Mouse (Mus musculus): ENCODE results near the gene C87436. TPM values are rescaled to one million over a fixed set of nuclear protein-coding genes. Genes with fewer than 3 reads are reported as not detected.

Gene C87436
- polyA plus RNA-seq, 1 experiment from 2014 or later: 15.1 TPM

- H3K27ac ChIP-seq: peak overlapping the region; percentile 81
- ATAC-seq (replicated peaks; ENCODE audit: insufficient number of reproducible peaks, insufficient read depth, low FRiP score, low read depth): no peak
- 19% methylated on average over 13 of the region's 13 CpGs for WGBS
- H3K4me2 ChIP-seq: peak overlapping the region; percentile 61
- H3K4me3 ChIP-seq: peak overlapping the region; percentile 41
- H3K27me3 ChIP-seq: no peaks in the 10 kb centered on the region
- peak overlapping the region; percentile 42 for H3K9ac ChIP-seq
- H3K4me1 ChIP-seq (replicated peaks): peaks cover 31% of the 10 kb centered on the region
- no peaks in the 10 kb centered on the region for H3K36me3 ChIP-seq
- H3K9me3 ChIP-seq (replicated peaks): no peaks in the 10 kb centered on the region
Observed at GRCm38 (mm10) chr6:86497071-86497815, 59.1 kb downstream of the C87436 start.

DNA sequence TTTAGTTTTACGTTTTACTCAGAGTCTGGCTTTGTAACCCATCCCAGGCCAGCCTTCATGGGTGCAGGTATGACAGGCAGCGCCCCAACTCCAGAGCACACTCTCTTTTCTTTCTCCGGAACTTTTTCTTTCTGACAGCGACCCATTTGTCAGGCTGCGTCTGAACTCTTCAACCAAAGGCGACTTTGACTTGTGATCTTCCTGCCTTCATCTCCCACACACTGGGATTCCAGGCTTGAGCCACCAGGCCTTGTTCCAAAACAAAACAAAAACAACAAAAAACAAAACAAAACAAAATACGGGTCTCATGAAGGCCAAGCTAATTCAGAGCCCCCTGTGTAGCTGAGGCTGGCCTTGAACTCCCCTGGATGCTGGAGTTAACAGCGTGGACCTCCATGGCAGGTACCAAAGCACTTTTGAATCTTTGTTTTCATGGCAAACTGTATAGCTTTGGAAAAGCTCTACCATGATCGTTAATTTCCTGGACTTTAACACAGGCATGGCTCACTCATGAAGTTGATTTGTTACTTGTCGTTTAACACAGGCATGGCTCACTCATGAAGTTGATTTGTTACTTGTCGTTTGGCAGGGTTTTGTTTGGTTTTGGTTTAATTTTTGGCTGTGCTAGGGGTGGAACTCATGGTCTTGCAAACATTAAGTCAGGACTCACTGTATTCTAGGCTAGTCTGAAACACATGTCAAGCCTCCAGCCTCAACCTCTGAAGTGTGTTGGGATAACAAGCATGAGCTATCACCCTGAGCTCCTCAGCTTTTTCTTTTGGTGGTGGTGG is 60.0 kb downstream of the C87436 start:
- Histone ChIP-seq H3K27me3 (no peaks in the 10 kb centered on the region), H3K4me1 (replicated peaks) (peaks cover 31% of the 10 kb centered on the region), H3K36me3 (no peaks in the 10 kb centered on the region), H3K27ac (peak overlapping the region; percentile 81), H3K9ac (no peak overlapping the region; the same call in 1 of the 2 replicates), H3K4me3 (peak overlapping the region; percentile 41), H3K4me2 (peak overlapping the region; percentile 61), H3K9me3 (replicated peaks) (no peaks in the 10 kb centered on the region)
- ATAC-seq (replicated peaks; ENCODE audit: insufficient number of reproducible peaks, insufficient read depth, low FRiP score, low read depth): no peak
- 67% methylated on average over 11 of the region's 11 CpGs for WGBS

DNA sequence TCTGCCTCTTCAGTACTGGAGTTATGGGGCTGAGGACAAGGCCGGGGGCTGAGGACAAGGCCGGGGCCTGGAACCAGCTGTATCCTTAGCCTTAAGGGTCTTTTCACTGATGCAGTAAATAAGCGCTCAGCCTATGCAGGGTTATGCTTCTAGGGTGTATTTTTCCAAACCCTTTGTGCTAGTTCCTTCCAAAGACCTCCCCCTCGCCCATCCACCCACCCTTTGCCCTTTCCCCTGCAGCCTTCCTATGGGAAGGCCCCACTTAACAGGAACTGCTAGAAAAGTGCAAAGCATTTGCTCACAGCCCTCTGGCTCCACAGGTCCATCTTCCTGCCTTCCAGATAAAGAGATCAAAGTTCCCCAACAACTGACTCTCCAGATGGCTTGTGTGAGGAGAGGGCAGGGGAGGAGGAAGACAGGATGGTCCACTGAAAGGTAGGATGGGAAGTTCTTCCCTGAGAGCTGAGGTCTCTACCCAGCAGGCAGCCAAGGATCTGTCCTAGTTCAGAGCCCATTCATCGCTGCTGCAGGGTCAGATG is 61.5 kb downstream of the C87436 start:
- Histone ChIP-seq H3K27me3 (no peaks in the 10 kb centered on the region), H3K27ac (peak overlapping the region; percentile 51), H3K9me3 (replicated peaks) (no peaks in the 10 kb centered on the region), H3K36me3 (no peaks in the 10 kb centered on the region), H3K4me2 (no peak overlapping the region), H3K9ac (no peak overlapping the region), H3K4me1 (replicated peaks) (peaks cover 26% of the 10 kb centered on the region), H3K4me3 (no peak overlapping the region)
- ATAC-seq (replicated peaks; ENCODE audit: insufficient number of reproducible peaks, insufficient read depth, low FRiP score, low read depth): no peak
- 59% methylated on average over 5 of the region's 5 CpGs for WGBS

DNA sequence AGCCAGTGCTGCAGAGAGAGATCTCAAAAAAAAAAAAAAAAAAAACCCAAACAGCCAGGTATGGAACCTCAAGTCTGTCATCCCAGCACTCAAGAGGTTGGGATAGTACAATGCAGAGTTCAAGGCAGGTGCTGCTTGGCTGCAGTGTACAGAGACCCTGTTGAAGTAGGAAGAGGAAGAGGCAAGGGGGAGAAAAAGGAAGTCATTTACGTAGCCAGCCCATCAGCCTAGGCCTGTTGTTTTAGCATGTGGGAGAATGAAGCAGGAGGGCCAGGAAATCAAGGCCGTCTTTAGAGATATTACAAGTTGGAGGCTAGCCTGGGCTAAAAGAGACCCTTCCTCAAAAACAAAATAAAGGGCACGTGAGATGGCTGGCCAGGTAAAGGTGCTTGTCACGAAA is 65.3 kb downstream of the C87436 start:
- WGBS: 85% methylated on average over 4 of the region's 4 CpGs
- Histone ChIP-seq H3K4me3 (no peak overlapping the region), H3K4me2 (no peak overlapping the region), H3K36me3 (no peaks in the 10 kb centered on the region), H3K27me3 (no peaks in the 10 kb centered on the region), H3K27ac (no peak overlapping the region), H3K4me1 (replicated peaks) (peaks cover 2% of the 10 kb centered on the region; the same call in 1 of the 2 replicates), H3K9me3 (replicated peaks) (no peaks in the 10 kb centered on the region), H3K9ac (no peak overlapping the region)
- ATAC-seq (replicated peaks; ENCODE audit: insufficient number of reproducible peaks, insufficient read depth, low FRiP score, low read depth): no peak

DNA sequence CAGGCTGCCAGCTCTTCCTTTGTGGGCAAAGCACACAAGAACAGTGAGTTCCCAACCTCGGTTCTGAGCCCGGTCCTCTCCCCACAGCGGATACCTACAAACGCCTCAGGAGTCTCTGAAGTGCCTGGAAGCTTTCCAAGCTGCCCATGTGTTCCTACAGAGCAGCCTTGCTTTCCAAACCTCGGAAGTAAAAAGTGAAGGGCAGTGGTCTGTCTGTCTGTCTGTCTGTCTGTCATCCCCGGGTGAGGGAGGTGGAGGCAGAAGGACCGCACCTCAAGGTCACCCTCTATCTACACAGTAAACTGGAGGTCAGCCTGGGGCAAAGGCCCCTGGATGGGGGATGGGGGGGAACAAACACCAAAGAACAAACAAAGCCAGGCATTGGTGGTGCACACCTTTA is 67.5 kb downstream of the C87436 start:
- no peak for ATAC-seq (replicated peaks; ENCODE audit: insufficient number of reproducible peaks, insufficient read depth, low FRiP score, low read depth)

GRCm38 (mm10) chr6:86506309-86506708 is 68.1 kb downstream of the C87436 start:
- no peaks in the 10 kb centered on the region for H3K36me3 ChIP-seq
- H3K4me1 ChIP-seq (replicated peaks): peaks cover 2% of the 10 kb centered on the region; the same call in 1 of the 2 replicates
- no peak overlapping the region for H3K9ac ChIP-seq
- no peak overlapping the region for H3K4me2 ChIP-seq
- H3K9me3 ChIP-seq (replicated peaks): no peaks in the 10 kb centered on the region
- no peaks in the 10 kb centered on the region for H3K27me3 ChIP-seq
- no peak overlapping the region for H3K27ac ChIP-seq
- 70% methylated on average over 3 of the region's 3 CpGs for WGBS
- H3K4me3 ChIP-seq: no peak overlapping the region
- no peak for ATAC-seq (replicated peaks; ENCODE audit: insufficient number of reproducible peaks, insufficient read depth, low FRiP score, low read depth)

More for the DNA sequence above, 67.5 kb downstream of the C87436 start:
- H3K27ac ChIP-seq: no peak overlapping the region
- H3K4me1 ChIP-seq (replicated peaks): peaks cover 2% of the 10 kb centered on the region; the same call in 1 of the 2 replicates
- no peak overlapping the region for H3K4me3 ChIP-seq
- no peak overlapping the region for H3K9ac ChIP-seq
- no peaks in the 10 kb centered on the region for H3K36me3 ChIP-seq
- 39% methylated on average over 7 of the region's 7 CpGs for WGBS
- H3K9me3 ChIP-seq (replicated peaks): no peaks in the 10 kb centered on the region
- no peak overlapping the region for H3K4me2 ChIP-seq
- no peaks in the 10 kb centered on the region for H3K27me3 ChIP-seq

- no peak for ATAC-seq (replicated peaks; ENCODE audit: insufficient number of reproducible peaks, insufficient read depth, low FRiP score, low read depth)
- no peak overlapping the region for H3K4me2 ChIP-seq
- H3K36me3 ChIP-seq: no peaks in the 10 kb centered on the region
- no peaks in the 10 kb centered on the region for H3K27me3 ChIP-seq
- peaks cover 2% of the 10 kb centered on the region; the same call in 1 of the 2 replicates for H3K4me1 ChIP-seq (replicated peaks)
- no peaks in the 10 kb centered on the region for H3K9me3 ChIP-seq (replicated peaks)
- no peak overlapping the region for H3K9ac ChIP-seq
- no peak overlapping the region for H3K4me3 ChIP-seq
- no peak overlapping the region for H3K27ac ChIP-seq
Observed at GRCm38 (mm10) chr6:86507116-86507515, 68.9 kb downstream of the C87436 start.

GRCm38 (mm10) chr6:86508736-86509135 is 70.6 kb downstream of the C87436 start:
- H3K4me2 ChIP-seq: no peak overlapping the region
- ATAC-seq (replicated peaks; ENCODE audit: insufficient number of reproducible peaks, insufficient read depth, low FRiP score, low read depth): no peak
- H3K4me3 ChIP-seq: no peak overlapping the region
- no peak overlapping the region for H3K9ac ChIP-seq
- H3K27ac ChIP-seq: no peak overlapping the region
- 79% methylated on average over 3 of the region's 3 CpGs for WGBS
- H3K27me3 ChIP-seq: no peaks in the 10 kb centered on the region
- H3K4me1 ChIP-seq (replicated peaks): no peaks in the 10 kb centered on the region; the same call in 1 of the 2 replicates
- no peaks in the 10 kb centered on the region for H3K36me3 ChIP-seq
- H3K9me3 ChIP-seq (replicated peaks): no peaks in the 10 kb centered on the region

- no peaks in the 10 kb centered on the region for H3K36me3 ChIP-seq
- H3K4me3 ChIP-seq: no peak overlapping the region
- ATAC-seq (replicated peaks; ENCODE audit: insufficient number of reproducible peaks, insufficient read depth, low FRiP score, low read depth): no peak
- H3K27me3 ChIP-seq: no peaks in the 10 kb centered on the region
- H3K4me2 ChIP-seq: no peak overlapping the region
- no peaks in the 10 kb centered on the region; the same call in 1 of the 2 replicates for H3K4me1 ChIP-seq (replicated peaks)
- no peaks in the 10 kb centered on the region for H3K9me3 ChIP-seq (replicated peaks)
- 71% methylated on average over 4 of the region's 4 CpGs for WGBS
- no peak overlapping the region for H3K27ac ChIP-seq
- no peak overlapping the region for H3K9ac ChIP-seq
Observed at GRCm38 (mm10) chr6:86509194-86509865, 71.2 kb downstream of the C87436 start.

- ATAC-seq (replicated peaks; ENCODE audit: insufficient number of reproducible peaks, insufficient read depth, low FRiP score, low read depth): no peak
- Histone ChIP-seq H3K36me3 (no peaks in the 10 kb centered on the region), H3K4me3 (no peak overlapping the region), H3K4me1 (replicated peaks) (no peaks in the 10 kb centered on the region; the same call in 1 of the 2 replicates), H3K27ac (no peak overlapping the region), H3K9me3 (replicated peaks) (no peaks in the 10 kb centered on the region), H3K27me3 (no peaks in the 10 kb centered on the region), H3K4me2 (no peak overlapping the region), H3K9ac (no peak overlapping the region)
- 50% methylated on average over 3 of the region's 3 CpGs for WGBS
Observed at GRCm38 (mm10) chr6:86509866-86510200, 71.7 kb downstream of the C87436 start.

DNA sequence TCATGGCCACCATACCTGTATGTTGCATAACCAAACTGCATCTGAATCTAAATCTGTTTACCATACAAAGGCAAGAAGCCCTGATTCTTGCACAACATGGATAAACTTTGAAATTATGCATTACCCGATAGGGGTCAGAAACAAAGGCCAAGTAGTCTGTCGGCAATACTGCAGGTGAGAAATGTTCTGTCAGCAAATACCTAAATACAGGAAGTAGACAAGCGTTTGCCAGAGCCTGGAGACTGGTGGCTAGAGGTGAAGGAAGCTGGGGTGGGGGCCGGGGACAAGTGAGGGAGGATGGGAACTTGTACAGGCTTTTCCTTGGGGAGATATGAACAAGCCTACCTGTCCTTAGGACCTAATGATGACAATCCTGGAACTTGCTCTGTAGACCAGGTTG is 72.8 kb downstream of the C87436 start:
- Histone ChIP-seq H3K36me3 (no peaks in the 10 kb centered on the region), H3K27me3 (no peaks in the 10 kb centered on the region), H3K4me2 (no peak overlapping the region), H3K4me3 (no peak overlapping the region), H3K4me1 (replicated peaks) (no peaks in the 10 kb centered on the region), H3K9ac (no peak overlapping the region), H3K27ac (no peak overlapping the region), H3K9me3 (replicated peaks) (no peaks in the 10 kb centered on the region)
- no peak for ATAC-seq (replicated peaks; ENCODE audit: insufficient number of reproducible peaks, insufficient read depth, low FRiP score, low read depth)
- WGBS: 61% methylated on average over 4 of the region's 4 CpGs

All from heart, embryonic 15.5 days (tissue).